Comparison of ENCODE assay signal across 13 mouse cellular contexts in genomic region chr5:32403082-32403953, GRCm38 (mm10). TPM values are rescaled to one million over a fixed set of nuclear protein-coding genes. Genes with fewer than 3 reads are reported as not detected.
DNase-seq lines count a peak whose midpoint lies in the region; ATAC-seq and TF ChIP-seq lines count a peak whose summit lies in the region.
"Had no signal": no experiment of that assay in that cellular context is flagged by ENCODE, and none has a peak within 500 bp of the region (broad histone marks: within the 10 kb centered on the region; RNA-seq: fewer than 3 reads in every experiment).

No protein-coding gene starts in this region.

- peak; percentile 67 for ATAC-seq in intestine, embryonic 14.5 days (replicated peaks; ENCODE audit: low FRiP score, low TSS enrichment, low read depth)
- no peak for ATAC-seq in intestine, postnatal 0 days
- no peak for ATAC-seq in lung, embryonic 15.5 days (ENCODE audit: borderline replicate concordance, extremely low read depth, low FRiP score, low TSS enrichment)
- peak; percentile 59 for ATAC-seq in granulocyte monocyte progenitor cell, adult 5-6 weeks (replicated peaks; ENCODE audit: poor library complexity, severe bottlenecking)
- peak; percentile 82 for ATAC-seq in midbrain, embryonic 16.5 days

- peak overlapping the region; percentile 39; the same call in 1 of the 2 replicates for H3K27ac ChIP-seq in intestine, embryonic 14.5 days (ENCODE audit: low read depth)
- H3K27ac ChIP-seq in intestine, postnatal 0 days (ENCODE audit: low read depth, low read length): no peak overlapping the region
- peak overlapping the region; percentile 26; the same call in 1 of the 2 replicates for H3K27ac ChIP-seq in lung, embryonic 15.5 days
- H3K27ac ChIP-seq in midbrain, embryonic 16.5 days (ENCODE audit: low read length): peak overlapping the region; percentile 75
- no peak overlapping the region for H3K27ac ChIP-seq in limb, embryonic 10.5 days
- H3K27ac ChIP-seq: embryonic facial prominence, embryonic 15.5 days had no signal

- TF ChIP-seq CTCF in intestine, postnatal 0 days (IDR thresholded peaks at IDR 0.05; ENCODE audit: low read depth): no peak

- H3K4me1 ChIP-seq in intestine, embryonic 14.5 days (replicated peaks; ENCODE audit: control insufficient read depth, insufficient read depth, low read length): peaks cover 15% of the 10 kb centered on the region
- H3K4me1 ChIP-seq in intestine, postnatal 0 days (replicated peaks; ENCODE audit: control insufficient read depth, insufficient read depth, low read length): no peaks in the 10 kb centered on the region
- H3K4me1 ChIP-seq in lung, embryonic 15.5 days: peaks cover 23% of the 10 kb centered on the region
- H3K4me1 ChIP-seq in midbrain, embryonic 16.5 days (ENCODE audit: control insufficient read depth, insufficient read depth, low read length): peaks cover 13% of the 10 kb centered on the region
- 0 out of 2 replicates have a peak, but pooled peaks cover 3% of the 10 kb centered on the region for H3K4me1 ChIP-seq in limb, embryonic 10.5 days

- H3K9me3 ChIP-seq in intestine, embryonic 14.5 days (ENCODE audit: control insufficient read depth, low read length): no peaks in the 10 kb centered on the region
- H3K9me3 ChIP-seq in intestine, postnatal 0 days (ENCODE audit: control insufficient read depth): no peaks in the 10 kb centered on the region
- H3K9me3 ChIP-seq in lung, embryonic 15.5 days: no peaks in the 10 kb centered on the region
- H3K9me3 ChIP-seq in midbrain, embryonic 16.5 days (replicated peaks; ENCODE audit: control insufficient read depth, low read length, poor library complexity, severe bottlenecking): no peaks in the 10 kb centered on the region
- no peaks in the 10 kb centered on the region for H3K9me3 ChIP-seq in limb, embryonic 10.5 days (replicated peaks)
- H3K9me3 ChIP-seq: embryonic facial prominence, embryonic 15.5 days had no signal

- 38% methylated on average over 9 of the region's 9 CpGs for WGBS in intestine, embryonic 14.5 days
- 44% methylated on average over 9 of the region's 9 CpGs for WGBS in intestine, postnatal 0 days
- 52% methylated on average over 9 of the region's 9 CpGs for WGBS in lung, embryonic 15.5 days
- WGBS in midbrain, embryonic 16.5 days: 70% methylated on average over 9 of the region's 9 CpGs
- 71% methylated on average over 9 of the region's 9 CpGs for WGBS in limb, embryonic 10.5 days

- H3K4me3 ChIP-seq in intestine, embryonic 14.5 days (ENCODE audit: low read depth, low read length): no peak overlapping the region
- H3K4me3 ChIP-seq in intestine, postnatal 0 days (ENCODE audit: low read depth, low read length): no peak overlapping the region
- H3K4me3 ChIP-seq in lung, embryonic 15.5 days: no peak overlapping the region
- no peak overlapping the region for H3K4me3 ChIP-seq in midbrain, embryonic 16.5 days (ENCODE audit: low read depth, low read length)
- H3K4me3 ChIP-seq in limb, embryonic 10.5 days: no peak overlapping the region
- H3K4me3 ChIP-seq: embryonic facial prominence, embryonic 15.5 days had no signal

- no peak overlapping the region for H3K4me2 ChIP-seq in intestine, embryonic 14.5 days (ENCODE audit: low read length)
- H3K4me2 ChIP-seq in intestine, postnatal 0 days (replicated peaks; ENCODE audit: low read depth): no peak overlapping the region
- H3K4me2 ChIP-seq in lung, embryonic 15.5 days: no peak overlapping the region
- no peak overlapping the region for H3K4me2 ChIP-seq in midbrain, embryonic 16.5 days (ENCODE audit: low read length)
- H3K4me2 ChIP-seq: embryonic facial prominence, embryonic 15.5 days had no signal

- no peak overlapping the region for H3K9ac ChIP-seq in intestine, embryonic 14.5 days (ENCODE audit: low read length)
- H3K9ac ChIP-seq in intestine, postnatal 0 days (ENCODE audit: low read depth, low read length): no peak overlapping the region
- H3K9ac ChIP-seq in lung, embryonic 15.5 days: no peak overlapping the region
- no peak overlapping the region for H3K9ac ChIP-seq in midbrain, embryonic 16.5 days (ENCODE audit: low read depth, low read length)
- H3K9ac ChIP-seq: embryonic facial prominence, embryonic 15.5 days had no signal

- DNase-seq in intestine, embryonic 14.5 days (ENCODE audit: low spot score): no peak
- no peak for DNase-seq in lung, postnatal 4 days
- no peak for DNase-seq in limb, embryonic 10.5 days (ENCODE audit: low spot score)
- no peak for DNase-seq in thymus, postnatal 14 days
- DNase-seq: adrenal gland, postnatal 25 days; cerebellum, adult 11-12 months; kidney, adult 9 months; lung, adult 2 months had no signal

- H3K27me3 ChIP-seq in intestine, embryonic 14.5 days (replicated peaks; ENCODE audit: control insufficient read depth, insufficient read depth, low read length): no peaks in the 10 kb centered on the region
- no peaks in the 10 kb centered on the region for H3K27me3 ChIP-seq in intestine, postnatal 0 days (replicated peaks; ENCODE audit: control insufficient read depth, insufficient read depth, low read length)
- H3K27me3 ChIP-seq in lung, embryonic 15.5 days: no peaks in the 10 kb centered on the region
- H3K27me3 ChIP-seq in midbrain, embryonic 16.5 days (ENCODE audit: control insufficient read depth, insufficient read depth, low read depth, low read length): no peaks in the 10 kb centered on the region
- H3K27me3 ChIP-seq in limb, embryonic 10.5 days (ENCODE audit: low read depth, poor library complexity, severe bottlenecking): no peaks in the 10 kb centered on the region
- H3K27me3 ChIP-seq: embryonic facial prominence, embryonic 15.5 days had no signal

- H3K36me3 ChIP-seq in intestine, embryonic 14.5 days (ENCODE audit: control insufficient read depth, insufficient read depth, low read length): no peaks in the 10 kb centered on the region
- no peaks in the 10 kb centered on the region for H3K36me3 ChIP-seq in intestine, postnatal 0 days (ENCODE audit: control insufficient read depth, insufficient read depth)
- no peaks in the 10 kb centered on the region for H3K36me3 ChIP-seq in lung, embryonic 15.5 days
- H3K36me3 ChIP-seq in midbrain, embryonic 16.5 days (ENCODE audit: control insufficient read depth, insufficient read depth, low read length): no peaks in the 10 kb centered on the region
- no peaks in the 10 kb centered on the region for H3K36me3 ChIP-seq in limb, embryonic 10.5 days
- H3K36me3 ChIP-seq: embryonic facial prominence, embryonic 15.5 days had no signal

RNA-seq across cellular contexts. Expression of gene Ppp1cb, which starts 55.3 kb away (rescaled TPM):
- polyA plus RNA-seq in intestine, embryonic 14.5 days (2014; fragmentation: Nextera tagmentation; extraction: Ambion mirVana): 239 and 264 TPM in 2 replicates
- polyA plus RNA-seq in intestine, postnatal 0 days (2015; fragmentation: Nextera tagmentation; extraction: Ambion mirVana): 192 and 194 TPM in 2 replicates
- 186 and 196 TPM in 2 replicates for polyA plus RNA-seq in lung, embryonic 15.5 days (2015; fragmentation: Nextera tagmentation; extraction: Ambion mirVana)
- 112 and 221 TPM in 2 replicates for total RNA-seq in granulocyte monocyte progenitor cell, adult 5-6 weeks (2014; fragmentation: Nextera tagmentation)
- total RNA-seq in granulocyte monocyte progenitor cell, adult 5-6 weeks (2017): 282 and 366 TPM in 2 replicates
- polyA plus RNA-seq in midbrain, embryonic 16.5 days (2015; fragmentation: Nextera tagmentation; extraction: Ambion mirVana): 208 TPM in 2 replicates
- polyA plus RNA-seq in limb, embryonic 10.5 days (2016; fragmentation: Nextera tagmentation; extraction: Ambion mirVana): 206 and 237 TPM in 2 replicates

Comparison
In these comparisons a context has a peak if more than half of its experiments do, and no peak if none do; other contexts are left out.
1. ATAC-seq: peak in intestine, embryonic 14.5 days (single experiment), granulocyte monocyte progenitor cell, adult 5-6 weeks (single experiment) and midbrain, embryonic 16.5 days (single experiment); none in intestine, postnatal 0 days (single experiment) and lung, embryonic 15.5 days (single experiment).
2. H3K27ac ChIP-seq: peak in intestine, embryonic 14.5 days (single experiment), lung, embryonic 15.5 days (single experiment) and midbrain, embryonic 16.5 days (single experiment); none in intestine, postnatal 0 days (single experiment) and limb, embryonic 10.5 days (single experiment).